Mouse (Mus musculus) CD4-positive, CD25-positive, alpha-beta regulatory T cell (primary cell): ENCODE measurements around the gene Gm21865. TPM values are rescaled to one million over a fixed set of nuclear protein-coding genes. Genes with fewer than 3 reads are reported as not detected.

Experiments used
- polyA plus RNA-seq: library from polyadenylated mRNA; unstranded; fragments of 100-300 nt; shearing (Covaris generic); gene quantifications from one replicate; pipeline ENCODE4 v1.2.1, GENCODE M21; 2017

Gene Gm21865
- polyA plus RNA-seq: not detected

DNA sequence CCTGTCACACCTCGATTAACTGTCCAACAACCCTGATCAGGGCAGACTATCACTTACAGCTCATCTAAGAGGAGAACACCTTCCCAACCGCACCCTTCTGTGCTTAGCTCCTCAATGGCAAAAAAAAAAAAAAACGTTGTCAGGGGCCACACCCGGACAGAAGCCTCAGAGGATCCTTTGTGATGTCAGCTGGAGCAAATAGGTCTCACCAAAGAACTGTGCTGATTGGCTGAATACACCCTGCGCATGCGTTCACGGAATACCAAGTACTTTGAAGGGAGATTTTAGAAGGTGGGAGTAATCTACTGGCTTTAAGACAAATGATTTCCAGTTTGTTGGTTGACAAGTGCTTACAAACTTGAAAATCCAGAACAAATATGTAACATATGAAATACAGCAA lies at the start of gene Gm21865:
Gene Gm21865 (minus strand): TSS at position 101 of the 400 bp plus-strand sequence.

Other genes starting within 250 kb of the Gm21865 start
- not detected for gene Gm21882, start 64.6 kb upstream of the Gm21865 start, polyA plus RNA-seq